Mouse (Mus musculus): ENCODE results near the gene Ear10. TPM values are rescaled to one million over a fixed set of nuclear protein-coding genes. Genes with fewer than 3 reads are reported as not detected.

The Ear10 gene
- polyA plus RNA-seq (2012; rRNA removed), result not detected in 2 replicates

GRCm38 (mm10) chr14:43923459-43923858 is at the start of gene Ear10:
Ear10 (minus strand) TSS chr14:43923559.

GRCm38 (mm10) chr14:43956769-43957168 is 33.4 kb upstream of the Ear10 start, which contains the start of gene Ang5:
Ang5 (plus strand) TSS chr14:43957069.

GRCm38 (mm10) chr14:43924688-43925403 is 1.5 kb upstream of the Ear10 start, which contains the start of gene Gm8113:
Gm8113 (plus strand) TSS chr14:43925390.

GRCm38 (mm10) chr14:43875417-43875816 is 47.9 kb downstream of the Ear10 start, which contains the start of gene Ear1:
Ear1 (minus strand) TSS chr14:43875517.

Other genes starting within 250 kb of the Ear10 start
- not detected in 2 replicates for gene Gm8165, start 246.4 kb downstream of the Ear10 start, polyA plus RNA-seq (2012; rRNA removed)
- not detected in 2 replicates for gene Gm7324, start 225.7 kb downstream of the Ear10 start, polyA plus RNA-seq (2012; rRNA removed)
- not detected in 2 replicates for gene Gm16506, start 196.1 kb downstream of the Ear10 start, polyA plus RNA-seq (2012; rRNA removed)
- not detected in 2 replicates for gene Gm6526, start 175.7 kb downstream of the Ear10 start, polyA plus RNA-seq (2012; rRNA removed)
- gene Gm8180, start 138.8 kb downstream of the Ear10 start, polyA plus RNA-seq (2012; rRNA removed), result not detected in 2 replicates
- not detected in 2 replicates for gene Ear1, start 48.0 kb downstream of the Ear10 start, polyA plus RNA-seq (2012; rRNA removed)
- gene Gm8113, start 1.8 kb upstream of the Ear10 start, polyA plus RNA-seq (2012; rRNA removed), result 0.16 and 0.20 TPM in 2 replicates
- not detected in 2 replicates for gene Ang5, start 33.5 kb upstream of the Ear10 start, polyA plus RNA-seq (2012; rRNA removed)
- not detected in 2 replicates for gene Ang6, start 78.7 kb upstream of the Ear10 start, polyA plus RNA-seq (2012; rRNA removed)
- 2.3 and 4.2 TPM in 2 replicates for gene Ear2, start 179.1 kb upstream of the Ear10 start, polyA plus RNA-seq (2012; rRNA removed)
- gene Gm3327, start 200.3 kb upstream of the Ear10 start, polyA plus RNA-seq (2012; rRNA removed), result not detected in 2 replicates